Mouse (Mus musculus): ENCODE results near the gene Il10ra.
A peak's percentile ranks its signal among the peaks of the same experiment; 100 is the strongest.

Gene Il10ra

GRCm38 (mm10) chr9:45259065-45259464, 9.9 kb downstream of the Il10ra start:
- DNase-seq (ENCODE audit: low spot score) = no peak

GRCm38 (mm10) chr9:45255967-45256366, 13.0 kb downstream of the Il10ra start:
- DNase-seq (ENCODE audit: low spot score) = no peak

- DNase-seq (ENCODE audit: low spot score) = no peak
Measured at GRCm38 (mm10) chr9:45255431-45255830, 13.5 kb downstream of the Il10ra start.

- no peak for DNase-seq (ENCODE audit: low spot score)
Measured at GRCm38 (mm10) chr9:45254605-45255004, 14.3 kb downstream of the Il10ra start.

GRCm38 (mm10) chr9:45254021-45254420, 14.9 kb downstream of the Il10ra start:
- no peak for DNase-seq (ENCODE audit: low spot score)

- no peak for DNase-seq (ENCODE audit: low spot score)
Measured at GRCm38 (mm10) chr9:45252395-45252794, 16.6 kb downstream of the Il10ra start.

GRCm38 (mm10) chr9:45251990-45252389, 17.0 kb downstream of the Il10ra start:
- DNase-seq (ENCODE audit: low spot score) = no peak

GRCm38 (mm10) chr9:45251281-45251680, 17.7 kb downstream of the Il10ra start:
- DNase-seq (ENCODE audit: low spot score) = no peak

GRCm38 (mm10) chr9:45250306-45250705, 18.6 kb downstream of the Il10ra start:
- DNase-seq (ENCODE audit: low spot score) = no peak

- DNase-seq (ENCODE audit: low spot score) = no peak
Measured at GRCm38 (mm10) chr9:45247536-45247935, 21.4 kb downstream of the Il10ra start.

- DNase-seq (ENCODE audit: low spot score) = no peak
Measured at GRCm38 (mm10) chr9:45246060-45246459, 22.9 kb downstream of the Il10ra start.

- no peak for DNase-seq (ENCODE audit: low spot score)
Measured at GRCm38 (mm10) chr9:45245432-45245831, 23.5 kb downstream of the Il10ra start.

GRCm38 (mm10) chr9:45241397-45241796, 27.6 kb downstream of the Il10ra start:
- DNase-seq (ENCODE audit: low spot score) = no peak

- no peak for DNase-seq (ENCODE audit: low spot score)
Measured at GRCm38 (mm10) chr9:45236744-45237143, 32.2 kb downstream of the Il10ra start.

GRCm38 (mm10) chr9:45235668-45236227, 33.2 kb downstream of the Il10ra start:
- no peak for DNase-seq (ENCODE audit: low spot score)

GRCm38 (mm10) chr9:45229359-45229758, 39.6 kb downstream of the Il10ra start:
- DNase-seq (ENCODE audit: low spot score) = no peak

- peak; percentile 94 for DNase-seq (ENCODE audit: low spot score)
Measured at GRCm38 (mm10) chr9:45221567-45221966, 47.4 kb downstream of the Il10ra start.

GRCm38 (mm10) chr9:45219644-45220043, 49.3 kb downstream of the Il10ra start:
- DNase-seq (ENCODE audit: low spot score) = no peak

- DNase-seq (ENCODE audit: low spot score) = no peak
Measured at GRCm38 (mm10) chr9:45215526-45216179, 53.3 kb downstream of the Il10ra start.

GRCm38 (mm10) chr9:45212001-45212400, 56.9 kb downstream of the Il10ra start:
- no peak for DNase-seq (ENCODE audit: low spot score)

- no peak for DNase-seq (ENCODE audit: low spot score)
Measured at GRCm38 (mm10) chr9:45207015-45207743, 61.8 kb downstream of the Il10ra start.

GRCm38 (mm10) chr9:45206121-45206520, 62.8 kb downstream of the Il10ra start:
- no peak for DNase-seq (ENCODE audit: low spot score)

GRCm38 (mm10) chr9:45205143-45205542, 63.8 kb downstream of the Il10ra start:
- DNase-seq (ENCODE audit: low spot score) = no peak

All from embryo, embryonic 10.5 days (tissue).